Mouse (Mus musculus) 3T3-L1 (cell line): Measurements from ENCODE around the gene Olfr1305.

Experiments
- DNase-seq: peaks from one replicate; pipeline ENCODE4 v3.0.0-alpha.2; 2015; ENCODE audit warnings: low read depth, low spot score

The Olfr1305 gene

GRCm38 (mm10) chr2:111877049-111877448, at the start of gene Olfr1305:
Olfr1305 (minus strand) TSS chr2:111877149.
- no peak for DNase-seq

GRCm38 (mm10) chr2:111916171-111916570, 39.2 kb upstream of the Olfr1305 start, which contains the start of gene Olfr1306:
Olfr1306 (minus strand) TSS chr2:111916271.
- DNase-seq, result no peak

- no peak for DNase-seq
Observed at GRCm38 (mm10) chr2:111820240-111820639, 56.7 kb downstream of the Olfr1305 start, which contains the start of gene Olfr1303. Olfr1303 (minus strand) TSS chr2:111820340.
